Comparison of ENCODE assay signal across 31 mouse cellular contexts in the genomic region with DNA sequence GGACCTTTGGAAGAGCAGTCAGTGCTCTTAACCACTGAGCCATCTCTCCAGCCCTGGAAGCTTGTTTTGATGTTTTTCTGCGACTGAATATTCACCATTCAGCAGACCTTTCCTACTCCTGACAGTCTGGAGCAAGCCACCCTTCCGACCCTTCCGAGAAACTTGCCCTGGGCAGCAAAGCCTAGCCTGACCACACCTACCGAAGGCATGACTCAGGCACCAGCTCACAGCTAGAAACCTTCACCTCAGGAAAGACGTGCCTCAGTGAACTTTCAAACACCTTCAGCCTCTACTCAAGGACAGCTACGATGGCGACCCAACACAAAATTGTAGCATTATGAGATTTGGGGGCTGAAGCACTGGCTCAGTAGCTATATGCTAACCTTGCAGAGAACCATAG. TPM values are rescaled to one million over a fixed set of nuclear protein-coding genes. Genes with fewer than 3 reads are reported as not detected.
DNase-seq lines count a peak whose midpoint lies in the region; ATAC-seq and TF ChIP-seq lines count a peak whose summit lies in the region.
"Had no signal": no experiment of that assay in that cellular context is flagged by ENCODE, and none has a peak within 500 bp of the region (broad histone marks: within the 10 kb centered on the region; RNA-seq: fewer than 3 reads in every experiment).

No protein-coding gene starts in this region.

- 65% methylated on average over 7 of the region's 7 CpGs for WGBS in small intestine, adult 2 months
- WGBS in forebrain, embryonic 16.5 days = 90% methylated on average over 7 of the region's 7 CpGs

- H3K27ac ChIP-seq in small intestine, adult 2 months (ENCODE audit: insufficient read depth, low read depth, low read length) = peak overlapping the region; percentile 67
- H3K27ac ChIP-seq in forebrain, embryonic 16.5 days (ENCODE audit: low read length) = no peak overlapping the region
- H3K27ac ChIP-seq in left cerebral cortex, adult 2 months = no peak overlapping the region
- H3K27ac ChIP-seq: embryonic facial prominence, embryonic 12.5 days; embryonic facial prominence, embryonic 15.5 days; heart, embryonic 15.5 days; hindbrain, embryonic 10.5 days had no signal

- H3K4me3 ChIP-seq in small intestine, adult 2 months (ENCODE audit: low read depth, low read length) = no peak overlapping the region
- H3K4me3 ChIP-seq in forebrain, embryonic 16.5 days (replicated peaks; ENCODE audit: low read length) = no peak overlapping the region
- no peak overlapping the region for H3K4me3 ChIP-seq in left cerebral cortex, adult 2 months
- H3K4me3 ChIP-seq: embryonic facial prominence, embryonic 12.5 days; embryonic facial prominence, embryonic 15.5 days; heart, embryonic 12.5 days; heart, embryonic 15.5 days; hindbrain, embryonic 10.5 days; hindbrain, embryonic 13.5 days had no signal

- ATAC-seq in forebrain, embryonic 16.5 days = no peak
- ATAC-seq: forebrain, embryonic 14.5 days; hindbrain, embryonic 16.5 days had no signal

- no peak for TF ChIP-seq CTCF in small intestine, adult 2 months (IDR thresholded peaks at IDR 0.05; ENCODE audit: extremely low read depth, insufficient read length, insufficient replicate concordance, low read depth, low read length)
- TF ChIP-seq CTCF in left cerebral cortex, adult 2 months (IDR thresholded peaks at IDR 0.05) = no peak

- H3K36me3 ChIP-seq in small intestine, adult 2 months (ENCODE audit: control insufficient read depth, insufficient read depth, low read length) = peaks cover 6% of the 10 kb centered on the region
- no peaks in the 10 kb centered on the region for H3K36me3 ChIP-seq in forebrain, embryonic 16.5 days (ENCODE audit: control insufficient read depth, insufficient read depth)
- H3K36me3 ChIP-seq: embryonic facial prominence, embryonic 12.5 days; embryonic facial prominence, embryonic 15.5 days; heart, embryonic 12.5 days; heart, embryonic 15.5 days; hindbrain, embryonic 10.5 days; hindbrain, embryonic 13.5 days had no signal

- peak; percentile 52 for DNase-seq in kidney, adult 9 months
- no peak for DNase-seq in kidney, postnatal 10 days
- peak; percentile 56 for DNase-seq in 3T3-L1 (ENCODE audit: low read depth, low spot score)
- no peak for DNase-seq in left cerebral cortex, adult 2 months (ENCODE audit: extremely low spot score in 1 of 2, low spot score in 2 of 2)
- DNase-seq: adrenal gland, adult 8-10 months; adrenal gland, postnatal 25 days; B cell, adult 2 months; cerebellum, adult 11 months; cerebellum, adult 2 months; cerebellum, adult 9-11 months; cerebellum, postnatal 25 days; gastrocnemius, postnatal 25 days; heart, adult 18-20 months; heart, postnatal 10 days; heart, postnatal 36 days had no signal

- no peaks in the 10 kb centered on the region for H3K27me3 ChIP-seq in small intestine, adult 2 months (ENCODE audit: control insufficient read depth, insufficient read depth, low read length)
- peaks cover 8% of the 10 kb centered on the region; the same call in 1 of the 2 replicates for H3K27me3 ChIP-seq in forebrain, embryonic 16.5 days (replicated peaks; ENCODE audit: control insufficient read depth, insufficient read depth, low read length)

- no peaks in the 10 kb centered on the region for H3K9me3 ChIP-seq in forebrain, embryonic 16.5 days (ENCODE audit: control insufficient read depth, low read length)
- H3K9me3 ChIP-seq: embryonic facial prominence, embryonic 12.5 days; embryonic facial prominence, embryonic 15.5 days; heart, embryonic 12.5 days; heart, embryonic 15.5 days; hindbrain, embryonic 10.5 days; hindbrain, embryonic 13.5 days had no signal

- H3K9ac ChIP-seq in forebrain, embryonic 16.5 days (replicated peaks; ENCODE audit: low read depth, low read length) = no peak overlapping the region
- H3K9ac ChIP-seq: embryonic facial prominence, embryonic 12.5 days; embryonic facial prominence, embryonic 15.5 days; heart, embryonic 12.5 days; heart, embryonic 15.5 days; hindbrain, embryonic 13.5 days had no signal

- no peak overlapping the region for H3K4me2 ChIP-seq in forebrain, embryonic 16.5 days (ENCODE audit: low read length)
- H3K4me2 ChIP-seq: embryonic facial prominence, embryonic 12.5 days; embryonic facial prominence, embryonic 15.5 days; heart, embryonic 12.5 days; heart, embryonic 15.5 days; hindbrain, embryonic 13.5 days had no signal

- no peak for TF ChIP-seq POLR2A in small intestine, adult 2 months (IDR thresholded peaks at IDR 0.05; ENCODE audit: low read depth, low read length)

- H3K4me1 ChIP-seq in small intestine, adult 2 months (ENCODE audit: control insufficient read depth, insufficient read depth, insufficient read length, low read length) = peaks cover 18% of the 10 kb centered on the region; the same call in 1 of the 2 replicates
- peaks cover 4% of the 10 kb centered on the region for H3K4me1 ChIP-seq in forebrain, embryonic 16.5 days (replicated peaks; ENCODE audit: control insufficient read depth, insufficient read depth, low read length)

- intact Hi-C loops in left cerebral cortex, adult 2 months (cut with DNase I) = no loop called here

RNA-seq across cellular contexts. Expression of a gene that starts 4.9 kb away (rescaled TPM):
- 218 and 419 TPM in 2 replicates for polyA plus RNA-seq in small intestine, adult 2 months (2012; rRNA removed)
- polyA plus RNA-seq in forebrain, embryonic 16.5 days (2015; fragmentation: Nextera tagmentation; extraction: Ambion mirVana) = 1.0 and 1.1 TPM in 2 replicates
- total RNA-seq in left cerebral cortex, adult 2 months (2021) = 1 to 10 TPM; 3.8 to 4.0 TPM
- total RNA-seq: CH12.LX; common myeloid progenitor, adult 5-6 weeks had no signal

RNA-seq across cellular contexts. Expression of a gene that starts 33.4 kb away (rescaled TPM):
- polyA plus RNA-seq in small intestine, adult 2 months (2012; rRNA removed) = 0.08 TPM in 1 of 2 replicates, not detected in the other
- polyA plus RNA-seq in forebrain, embryonic 16.5 days (2015; fragmentation: Nextera tagmentation; extraction: Ambion mirVana) = 7.7 and 8.4 TPM in 2 replicates
- total RNA-seq in left cerebral cortex, adult 2 months (2021) = 10 to 100 TPM; 33.4 to 42.4 TPM
- total RNA-seq: CH12.LX; common myeloid progenitor, adult 5-6 weeks; gastrocnemius, adult 8-10 months; gastrocnemius, postnatal 25 days; heart, adult 18-20 months; heart, postnatal 10 days; heart, postnatal 36 days; MEL had no signal
- polyA plus RNA-seq: forebrain, embryonic 11.5 days; gonadal fat pad, adult 2 months; heart, embryonic 15.5 days; hindbrain, embryonic 10.5 days had no signal

RNA-seq across cellular contexts. Expression of a gene that starts 36.8 kb away (rescaled TPM):
- polyA plus RNA-seq in small intestine, adult 2 months (2012; rRNA removed) = 54.9 and 134 TPM in 2 replicates
- polyA plus RNA-seq in forebrain, embryonic 16.5 days (2015; fragmentation: Nextera tagmentation; extraction: Ambion mirVana) = 91.0 and 92.8 TPM in 2 replicates
- 100 to 1,000 TPM; 302 to 313 TPM for total RNA-seq in left cerebral cortex, adult 2 months (2021)

RNA-seq across cellular contexts. Expression of a gene that starts 58.4 kb away (rescaled TPM):
- 150 and 244 TPM in 2 replicates for polyA plus RNA-seq in small intestine, adult 2 months (2012; rRNA removed)
- 184 and 190 TPM in 2 replicates for polyA plus RNA-seq in forebrain, embryonic 16.5 days (2015; fragmentation: Nextera tagmentation; extraction: Ambion mirVana)
- 10 to 100 TPM; 82.4 to 88.9 TPM for total RNA-seq in left cerebral cortex, adult 2 months (2021)

Comparison
In these comparisons a context has a peak if more than half of its experiments do, and no peak if none do; other contexts are left out.
1. DNase-seq: peak in kidney, adult 9 months (single experiment) and 3T3-L1 (single experiment); none in kidney, postnatal 10 days (single experiment) and left cerebral cortex, adult 2 months (0 of 2).
2. RNA of a gene that starts 4.9 kb away (polyA plus RNA-seq): 218 to 419 TPM in small intestine, adult 2 months; 1.0 to 1.1 TPM in forebrain, embryonic 16.5 days; every median in the first group is over 100 times any median in the second.